Mouse (Mus musculus): Measurements from ENCODE around the gene Col25a1.

The Col25a1 gene

GRCm38 (mm10) chr3:130310694-130311305 lies 179.5 kb downstream of the Col25a1 start:
- DNase-seq (ENCODE audit: low spot score in 2 of 2), result no peak

- DNase-seq (ENCODE audit: low spot score in 2 of 2), result no peak
These were observed 181.9 kb downstream of the Col25a1 start for GRCm38 (mm10) chr3:130313246-130313645.

GRCm38 (mm10) chr3:130327039-130328015 lies 196.0 kb downstream of the Col25a1 start:
- no peak for DNase-seq (ENCODE audit: low spot score in 2 of 2)

GRCm38 (mm10) chr3:130328909-130329308 lies 197.6 kb downstream of the Col25a1 start:
- no peak for DNase-seq (ENCODE audit: low spot score in 2 of 2)

- DNase-seq (ENCODE audit: low spot score in 2 of 2), result no peak
These were observed 198.7 kb downstream of the Col25a1 start for GRCm38 (mm10) chr3:130329833-130330555.

GRCm38 (mm10) chr3:130330556-130330950 lies 199.3 kb downstream of the Col25a1 start:
- DNase-seq (ENCODE audit: low spot score in 2 of 2), result no peak

GRCm38 (mm10) chr3:130332347-130332913 lies 201.1 kb downstream of the Col25a1 start:
- DNase-seq (ENCODE audit: low spot score in 2 of 2), result no peak

GRCm38 (mm10) chr3:130337857-130338256 lies 206.6 kb downstream of the Col25a1 start:
- DNase-seq (ENCODE audit: low spot score in 2 of 2), result no peak

GRCm38 (mm10) chr3:130338371-130338770 lies 207.1 kb downstream of the Col25a1 start:
- no peak for DNase-seq (ENCODE audit: low spot score in 2 of 2)

- DNase-seq (ENCODE audit: low spot score in 2 of 2), result no peak
These were observed 218.9 kb downstream of the Col25a1 start for GRCm38 (mm10) chr3:130350161-130350560.

- DNase-seq (ENCODE audit: low spot score in 2 of 2), result no peak
These were observed 223.2 kb downstream of the Col25a1 start for GRCm38 (mm10) chr3:130354399-130355039.

- DNase-seq (ENCODE audit: low spot score in 2 of 2), result peak in 1 of 2 experiments; percentile 12
These were observed 225.4 kb downstream of the Col25a1 start for GRCm38 (mm10) chr3:130356575-130357173.

GRCm38 (mm10) chr3:130360813-130361212 lies 229.5 kb downstream of the Col25a1 start:
- DNase-seq (ENCODE audit: low spot score in 2 of 2), result no peak

GRCm38 (mm10) chr3:130361922-130362321 lies 230.6 kb downstream of the Col25a1 start:
- no peak for DNase-seq (ENCODE audit: low spot score in 2 of 2)

GRCm38 (mm10) chr3:130362797-130363367 lies 231.6 kb downstream of the Col25a1 start:
- no peak for DNase-seq (ENCODE audit: low spot score in 2 of 2)

GRCm38 (mm10) chr3:130366917-130367610 lies 235.8 kb downstream of the Col25a1 start:
- no peak for DNase-seq (ENCODE audit: low spot score in 2 of 2)

GRCm38 (mm10) chr3:130368352-130368751 lies 237.1 kb downstream of the Col25a1 start:
- no peak for DNase-seq (ENCODE audit: low spot score in 2 of 2)

- no peak for DNase-seq (ENCODE audit: low spot score in 2 of 2)
These were observed 237.8 kb downstream of the Col25a1 start for GRCm38 (mm10) chr3:130369113-130369512.

- DNase-seq (ENCODE audit: low spot score in 2 of 2), result no peak
These were observed 238.9 kb downstream of the Col25a1 start for GRCm38 (mm10) chr3:130370167-130370566.

GRCm38 (mm10) chr3:130373145-130373544 lies 241.8 kb downstream of the Col25a1 start:
- no peak for DNase-seq (ENCODE audit: low spot score in 2 of 2)
